Mouse (Mus musculus) myocyte (in vitro differentiated cells): ENCODE measurements around the gene Manf. TPM values are rescaled to one million over a fixed set of nuclear protein-coding genes. Genes with fewer than 3 reads are reported as not detected.
A peak's percentile ranks its signal among the peaks of the same experiment; 100 is the strongest.

Source experiments
- H3K27me3 ChIP-seq: one replicate; pipeline ENCODE4 v1.6.1; 2011; ENCODE audit not compliant: control insufficient read depth, insufficient read depth, insufficient read length
- H3K36me3 ChIP-seq: one replicate; pipeline ENCODE4 v1.6.1; 2011; ENCODE audit not compliant: control insufficient read depth, insufficient read depth
- H3K4me2 ChIP-seq: one replicate; pipeline ENCODE4 v1.6.1; 2011; ENCODE audit warnings: low read depth, control low read depth
- H3K4me3 ChIP-seq: one replicate; pipeline ENCODE4 v1.5.1; 2011; ENCODE audit warnings: mild to moderate bottlenecking, control low read depth, moderate library complexity
- H3K79me2 ChIP-seq: one replicate; pipeline ENCODE4 v1.6.1; 2011; ENCODE audit not compliant: control insufficient read depth, insufficient read depth
- H3ac ChIP-seq: one replicate; pipeline ENCODE4 v1.6.1; 2011; ENCODE audit not compliant: control insufficient read depth, insufficient read length
- CEBPB ChIP-seq: IDR thresholded peaks from 2 replicates; pipeline ENCODE4 v1.6.1; 2011; ENCODE audit warnings: mild to moderate bottlenecking, moderate library complexity; ENCODE audit not compliant: poor library complexity, insufficient read depth, severe bottlenecking
- E2F4 ChIP-seq: IDR thresholded peaks from one replicate; pipeline ENCODE4 v1.6.1; 2011; ENCODE audit warnings: mild to moderate bottlenecking, control low read depth, moderate library complexity; ENCODE audit not compliant: insufficient read depth
- MAX ChIP-seq: IDR thresholded peaks from one replicate; pipeline ENCODE4 v1.6.1; 2011; ENCODE audit warnings: low read depth, mild to moderate bottlenecking, control low read depth
- MYOD1 ChIP-seq, 3 experiments: IDR thresholded peaks; one replicate each; pipeline ENCODE4 v1.6.1; 2011; ENCODE audit warnings: control low read depth in 2 of 3, low read depth in 2 of 3, mild to moderate bottlenecking in 2 of 3, moderate library complexity in 1 of 3; ENCODE audit not compliant: insufficient read length in 2 of 3, control insufficient read depth in 1 of 3
- MYOG ChIP-seq, 3 experiments: IDR thresholded peaks; one replicate each; pipeline ENCODE4 v1.6.1; 2011; ENCODE audit warnings: control low read depth in 2 of 3, low read depth in 2 of 3, mild to moderate bottlenecking in 2 of 3; ENCODE audit not compliant: insufficient read length in 2 of 3, control insufficient read depth in 1 of 3, insufficient read depth in 1 of 3
- POLR2A ChIP-seq: IDR thresholded peaks from one replicate; pipeline ENCODE4 v1.6.1; 2011; ENCODE audit warnings: low read depth, mild to moderate bottlenecking, control low read depth, moderate library complexity; ENCODE audit not compliant: insufficient read length
- POLR2AphosphoS2 ChIP-seq: IDR thresholded peaks from one replicate; pipeline ENCODE4 v1.6.1; 2011; ENCODE audit warnings: low read depth, control low read depth; ENCODE audit not compliant: insufficient read length
- REST ChIP-seq: IDR thresholded peaks from one replicate; pipeline ENCODE4 v1.6.1; 2011; ENCODE audit warnings: mild to moderate bottlenecking, control low read depth, moderate library complexity; ENCODE audit not compliant: insufficient read depth, insufficient read length
- SRF ChIP-seq: IDR thresholded peaks from one replicate; pipeline ENCODE4 v1.6.1; 2011; ENCODE audit warnings: low read depth; ENCODE audit not compliant: control insufficient read depth, insufficient read length
- TCF12 ChIP-seq: IDR thresholded peaks from one replicate; pipeline ENCODE4 v1.6.1; 2011; ENCODE audit warnings: mild to moderate bottlenecking, control low read depth; ENCODE audit not compliant: poor library complexity, insufficient read depth, severe bottlenecking
- TCF3 ChIP-seq: IDR thresholded peaks from one replicate; pipeline ENCODE4 v1.6.1; 2011; ENCODE audit warnings: low read depth, control low read depth; ENCODE audit not compliant: insufficient read length
- USF1 ChIP-seq: IDR thresholded peaks from one replicate; pipeline ENCODE4 v1.6.1; 2011; ENCODE audit warnings: low read depth, mild to moderate bottlenecking, control low read depth, moderate library complexity
- polyA plus RNA-seq: library from polyadenylated mRNA; unstranded; fragments of >200 nt; fragmentation: generic; extraction: Trizol; gene quantifications from one replicate; pipeline ENCODE4 v1.2.1, GENCODE M21; 2012; ENCODE audit warnings: missing spikeins

The Manf gene
- polyA plus RNA-seq, 1 experiment: 222 TPM

DNA sequence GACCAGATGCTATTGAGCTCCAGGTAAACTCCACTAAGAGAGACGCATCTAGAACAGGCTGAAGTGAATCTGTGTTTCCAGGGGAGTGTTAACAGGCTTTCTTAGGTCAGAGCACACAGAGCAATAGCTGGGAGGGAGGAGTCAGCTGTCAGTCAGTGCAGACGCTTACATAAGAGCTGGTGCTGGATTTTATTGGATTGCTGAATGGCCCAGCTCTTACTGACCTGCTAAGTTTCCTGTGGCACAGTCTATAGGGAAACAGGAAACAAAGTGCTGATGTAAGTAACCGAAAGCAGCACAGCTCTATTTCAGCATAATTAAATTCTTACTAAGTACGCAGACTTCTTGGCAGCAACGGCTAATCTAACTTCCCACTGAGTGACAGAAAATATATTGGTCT, 16.9 kb upstream of the Manf start:
- TF ChIP-seq TCF3: no peak
- TF ChIP-seq USF1: no peak
- TF ChIP-seq MYOD1 (IDR thresholded peaks at IDR 0.05; ENCODE audit: control insufficient read depth in 1 of 3, insufficient read length in 2 of 3, low read depth in 2 of 3): no peak
- no peak for TF ChIP-seq MYOG (IDR thresholded peaks at IDR 0.05; ENCODE audit: control insufficient read depth in 1 of 3, insufficient read depth in 1 of 3, insufficient read length in 2 of 3, low read depth in 2 of 3)
- TF ChIP-seq SRF: no peak
- TF ChIP-seq CEBPB: no peak
- no peak for TF ChIP-seq TCF12
- TF ChIP-seq MAX: no peak
- no peak for TF ChIP-seq E2F4
- no peak for TF ChIP-seq POLR2A
- no peak for TF ChIP-seq REST
- no peak for TF ChIP-seq POLR2AphosphoS2
- Histone ChIP-seq H3K36me3 (no peaks in the 10 kb centered on the region), H3K79me2 (no peaks in the 10 kb centered on the region), H3K4me2 (peak overlapping the region; percentile 18), H3K27me3 (peaks cover 13% of the 10 kb centered on the region), H3ac (no peak overlapping the region), H3K4me3 (no peak overlapping the region)

GRCm38 (mm10) chr9:106908174-106908573, 16.4 kb upstream of the Manf start:
- no peak overlapping the region for H3K4me3 ChIP-seq
- no peaks in the 10 kb centered on the region for H3K79me2 ChIP-seq
- peaks cover 12% of the 10 kb centered on the region for H3K27me3 ChIP-seq
- no peak overlapping the region for H3K4me2 ChIP-seq
- H3ac ChIP-seq: no peak overlapping the region
- TF ChIP-seq CEBPB: no peak
- TF ChIP-seq TCF3: no peak
- TF ChIP-seq USF1: no peak
- no peak for TF ChIP-seq TCF12
- no peak for TF ChIP-seq MYOD1 (IDR thresholded peaks at IDR 0.05; ENCODE audit: control insufficient read depth in 1 of 3, insufficient read length in 2 of 3, low read depth in 2 of 3)
- TF ChIP-seq SRF: no peak
- no peak for TF ChIP-seq POLR2AphosphoS2
- TF ChIP-seq REST: no peak
- TF ChIP-seq MYOG (IDR thresholded peaks at IDR 0.05; ENCODE audit: control insufficient read depth in 1 of 3, insufficient read depth in 1 of 3, insufficient read length in 2 of 3, low read depth in 2 of 3): no peak
- TF ChIP-seq E2F4: no peak
- TF ChIP-seq MAX: no peak
- TF ChIP-seq POLR2A: no peak
- no peaks in the 10 kb centered on the region for H3K36me3 ChIP-seq

GRCm38 (mm10) chr9:106906597-106906996, 14.8 kb upstream of the Manf start:
- no peaks in the 10 kb centered on the region for H3K79me2 ChIP-seq
- H3ac ChIP-seq: no peak overlapping the region
- H3K27me3 ChIP-seq: peaks cover 12% of the 10 kb centered on the region
- no peak overlapping the region for H3K4me2 ChIP-seq
- H3K36me3 ChIP-seq: no peaks in the 10 kb centered on the region
- no peak overlapping the region for H3K4me3 ChIP-seq
- TF ChIP-seq CEBPB (no peak), USF1 (no peak), SRF (no peak), E2F4 (no peak), REST (no peak), MYOD1 (IDR thresholded peaks at IDR 0.05; ENCODE audit: control insufficient read depth in 1 of 3, insufficient read length in 2 of 3, low read depth in 2 of 3) (no peak), MYOG (IDR thresholded peaks at IDR 0.05; ENCODE audit: control insufficient read depth in 1 of 3, insufficient read depth in 1 of 3, insufficient read length in 2 of 3, low read depth in 2 of 3) (no peak), MAX (no peak), POLR2A (no peak), TCF3 (no peak), POLR2AphosphoS2 (no peak), TCF12 (no peak)

DNA sequence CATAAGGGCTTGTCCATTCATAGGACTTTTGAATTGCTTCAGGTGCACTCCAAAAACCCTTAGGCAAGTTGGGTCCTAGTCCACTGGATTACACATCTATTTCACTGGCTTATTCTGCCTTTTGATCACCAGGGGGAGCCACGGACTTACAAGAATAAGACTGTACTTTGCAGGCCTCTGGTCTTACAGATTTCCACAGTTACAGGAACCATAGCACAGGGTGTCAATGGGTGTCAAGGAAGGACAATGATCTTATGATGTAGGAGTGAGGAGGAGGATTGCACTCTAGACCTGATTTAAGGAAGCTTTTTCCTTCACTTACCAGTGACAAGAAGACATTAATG, 12.0 kb upstream of the Manf start:
- no peak overlapping the region for H3K4me2 ChIP-seq
- H3K79me2 ChIP-seq: no peaks in the 10 kb centered on the region
- H3K27me3 ChIP-seq: peaks cover 12% of the 10 kb centered on the region
- no peak overlapping the region for H3ac ChIP-seq
- H3K4me3 ChIP-seq: no peak overlapping the region
- no peaks in the 10 kb centered on the region for H3K36me3 ChIP-seq
- TF ChIP-seq MYOG (IDR thresholded peaks at IDR 0.05; ENCODE audit: control insufficient read depth in 1 of 3, insufficient read depth in 1 of 3, insufficient read length in 2 of 3, low read depth in 2 of 3) (no peak), MAX (no peak), POLR2AphosphoS2 (no peak), REST (no peak), SRF (no peak), TCF3 (no peak)
